Mouse (Mus musculus) cerebellum, adult 8-10 months (tissue): ENCODE measurements at regions not wholly inside any gene's neighbourhood (a gene's known extent, or its start where the extent isn't known, plus 50 kb on each side); places are given as distances from the start of the nearest gene placed in this dataset.

Source experiments
- DNase-seq: peaks from one replicate; pipeline ENCODE4 v3.0.0; 2022

DNA sequence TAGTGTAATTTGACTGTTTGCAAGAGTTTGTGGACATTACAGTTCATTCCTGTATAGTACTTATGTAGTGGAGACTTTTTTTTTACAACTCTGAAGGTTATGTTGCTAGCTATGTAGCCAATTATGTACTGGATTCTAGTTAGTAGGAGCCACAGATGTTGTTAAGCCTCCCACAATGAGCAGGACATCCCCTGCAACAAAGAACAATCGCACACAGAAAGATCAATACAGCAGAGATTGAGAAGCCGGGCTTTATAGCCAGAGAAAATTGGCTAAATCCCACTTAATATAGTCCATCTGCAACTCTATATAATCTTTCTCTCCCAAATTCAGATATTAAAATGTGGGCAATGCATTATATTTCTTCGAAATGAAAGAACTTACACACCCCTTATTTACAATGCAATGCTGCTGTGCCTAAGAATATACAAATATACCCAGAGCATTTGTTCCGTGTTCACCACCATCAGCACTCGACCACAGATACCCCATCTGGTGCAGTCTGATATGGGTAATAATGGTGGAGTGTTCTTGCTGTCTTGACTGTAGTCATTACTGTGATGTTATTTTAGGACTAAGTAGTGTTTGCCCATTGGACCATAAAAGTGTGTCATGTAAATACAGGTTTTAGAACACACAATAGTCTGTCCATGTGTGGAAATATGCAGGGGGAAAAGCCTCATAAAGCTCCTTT is 1351.9 kb upstream of the Zeb2 start:
- DNase-seq: no peak

DNA sequence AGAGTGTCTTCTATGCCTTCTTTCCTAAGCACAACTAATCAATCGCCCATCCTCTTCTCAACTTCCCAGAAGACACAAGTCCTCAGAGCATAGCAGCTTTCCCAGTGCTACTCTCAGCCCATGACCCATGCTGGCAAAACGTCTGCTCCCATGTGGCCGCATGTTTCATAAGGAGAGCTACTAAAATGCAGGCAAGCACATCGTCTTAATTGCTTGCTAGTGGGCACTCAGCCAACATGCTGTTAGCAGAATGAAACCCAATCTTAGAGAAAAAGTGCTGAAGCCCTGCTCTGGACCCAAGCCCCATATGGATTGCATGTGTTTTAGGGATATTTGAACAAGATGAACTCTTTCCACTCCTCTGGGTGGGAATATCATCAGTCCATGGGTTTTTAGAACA is 1348.2 kb upstream of the Zeb2 start:
- no peak for DNase-seq

DNA sequence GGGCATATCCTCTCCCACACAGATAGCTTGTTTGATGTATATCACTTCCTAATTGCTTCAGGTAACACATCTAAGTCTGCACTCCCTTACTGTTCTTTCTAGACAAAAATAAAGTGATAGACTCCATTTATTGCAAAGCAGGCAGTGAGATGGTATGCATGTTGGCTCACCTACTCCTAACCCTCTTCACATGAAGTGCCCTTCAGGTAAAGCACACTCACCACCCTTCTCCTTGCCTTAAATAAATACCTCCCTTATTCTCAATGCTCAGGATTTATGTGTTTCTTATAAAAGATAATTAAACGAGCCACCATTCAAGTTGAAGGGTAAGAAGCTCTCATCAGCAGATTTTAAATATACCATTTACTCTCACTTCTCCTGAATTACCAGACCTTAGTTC is 1347.7 kb upstream of the Zeb2 start:
- DNase-seq: no peak

DNA sequence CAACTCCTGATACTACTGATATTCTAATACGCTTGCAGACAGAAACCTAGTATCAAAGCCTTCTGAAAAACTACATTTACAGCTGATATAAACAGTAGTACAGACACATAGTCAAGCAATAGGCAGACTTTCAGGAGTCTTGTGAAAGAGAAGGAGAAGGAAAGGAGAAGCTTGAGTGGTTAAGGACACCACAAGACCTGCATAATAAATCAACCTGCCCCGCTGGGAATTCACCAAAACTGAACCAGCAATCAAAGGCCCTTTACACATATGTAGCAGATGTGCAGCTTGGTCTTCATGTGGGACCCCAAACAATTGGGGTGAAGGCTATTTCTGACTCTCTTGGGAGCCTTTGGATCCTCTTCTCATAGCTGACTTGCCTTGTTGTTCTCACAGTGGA is 1345.5 kb upstream of the Zeb2 start:
- DNase-seq: no peak

DNA sequence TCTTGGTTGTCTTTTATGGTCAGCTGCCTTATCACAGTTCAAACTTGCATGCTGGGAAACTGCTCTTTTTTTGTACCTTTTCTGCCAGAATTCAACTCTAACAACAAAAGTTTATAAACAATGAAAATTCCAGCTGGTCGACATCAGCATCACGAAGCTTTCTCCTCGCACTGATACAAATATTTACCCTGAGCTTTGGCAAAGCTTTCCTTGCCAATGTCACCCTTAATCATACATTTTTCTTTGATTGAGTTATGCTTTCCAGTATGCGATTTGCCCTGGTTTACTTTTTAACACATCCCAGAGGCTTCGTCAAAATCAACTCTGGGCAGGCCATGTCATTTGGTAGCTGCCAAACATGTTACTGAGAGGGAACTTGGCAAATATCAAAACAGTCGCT is 1333.5 kb upstream of the Zeb2 start:
- no peak for DNase-seq

DNA sequence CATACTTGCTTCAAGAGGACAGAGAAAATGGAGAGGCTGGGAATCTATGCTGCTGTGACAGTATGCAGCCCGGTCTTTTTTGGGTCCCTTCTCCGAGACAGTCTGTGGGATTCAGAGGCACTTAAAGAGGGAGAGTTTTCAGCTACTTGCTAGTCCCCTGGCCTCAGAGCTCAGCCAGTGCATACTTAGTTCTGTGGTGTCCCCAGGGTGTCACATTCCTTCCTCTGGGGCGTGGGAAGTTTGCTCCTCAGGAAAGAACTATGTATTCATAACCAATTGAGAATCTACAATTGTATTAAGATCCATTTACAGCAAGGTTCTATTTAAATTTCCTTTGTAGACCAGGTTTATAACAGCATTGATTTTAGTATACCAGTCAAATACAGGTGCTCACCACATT is 1328.1 kb upstream of the Zeb2 start:
- no peak for DNase-seq

DNA sequence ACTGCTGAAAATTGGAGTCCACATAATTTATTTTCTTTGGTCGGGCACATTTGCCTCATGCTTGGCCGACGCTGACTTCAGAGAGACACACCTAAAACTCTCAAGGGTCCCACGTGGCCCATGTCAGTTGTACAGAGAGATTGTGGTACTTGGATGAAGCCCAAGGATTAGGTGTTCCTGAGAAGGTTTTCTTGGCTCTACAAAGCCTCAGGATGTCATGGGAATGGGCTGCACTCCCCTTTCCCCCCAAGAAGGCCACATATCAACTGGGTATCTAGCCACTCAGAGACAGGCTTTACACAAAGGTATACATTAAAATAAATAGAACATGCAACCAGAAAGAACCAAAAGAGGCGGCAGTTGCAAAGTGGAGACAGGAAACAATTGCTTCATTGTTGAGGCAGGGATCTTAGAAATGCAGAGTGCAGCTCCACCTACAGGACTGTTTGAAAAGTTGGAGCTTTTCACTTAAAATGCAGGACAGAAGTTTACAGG is 1326.5 kb upstream of the Zeb2 start:
- peak; percentile 3 for DNase-seq

DNA sequence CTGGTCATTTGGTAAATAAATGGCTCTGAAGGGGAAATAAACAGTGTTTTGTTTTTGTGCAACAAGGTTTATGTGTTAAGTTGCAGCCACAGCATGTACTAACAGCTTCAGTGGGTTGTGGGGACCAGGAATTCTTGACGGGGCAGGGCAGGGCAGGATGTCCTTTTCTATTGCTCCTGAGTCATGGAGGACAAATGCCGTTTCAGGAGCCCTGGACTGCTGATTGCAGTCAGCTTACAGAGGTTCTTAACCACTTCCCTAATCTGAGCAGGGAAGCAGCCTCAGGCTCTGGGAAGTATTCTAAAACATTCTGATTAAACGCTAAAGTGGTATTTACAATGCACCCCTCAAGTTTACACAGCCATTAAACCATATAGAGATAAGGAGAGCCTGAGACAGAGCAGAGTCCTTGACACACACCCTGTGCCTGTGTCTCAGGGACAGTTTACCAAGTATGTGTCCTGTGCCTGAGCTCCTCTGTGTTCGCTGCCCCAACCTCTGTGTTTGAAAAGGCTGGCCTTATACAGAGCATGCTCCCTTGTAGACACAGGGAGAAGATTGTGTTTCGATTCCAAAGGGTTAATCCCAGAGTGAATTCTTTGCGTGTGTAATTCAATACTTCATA is 1326.0 kb upstream of the Zeb2 start:
- DNase-seq: no peak

DNA sequence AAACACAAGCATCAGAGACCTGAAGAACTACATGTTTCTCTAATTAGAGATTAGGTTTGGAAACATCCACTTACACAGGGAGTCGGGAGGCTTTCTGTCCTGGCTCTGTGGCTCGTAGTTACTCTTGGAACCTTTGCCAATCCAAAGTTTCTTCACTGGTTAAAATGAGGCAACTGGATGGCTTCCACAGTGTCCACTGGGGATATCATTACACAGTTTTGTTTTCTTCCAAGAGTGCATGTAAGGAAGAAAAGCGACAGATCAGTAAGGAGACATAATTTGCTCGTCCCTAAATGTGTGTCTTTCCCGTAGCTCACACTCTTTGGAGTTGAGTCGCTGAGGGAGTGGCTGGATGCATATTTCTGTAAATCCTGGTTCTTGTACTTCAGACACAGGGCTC is 1325.4 kb upstream of the Zeb2 start:
- no peak for DNase-seq

DNA sequence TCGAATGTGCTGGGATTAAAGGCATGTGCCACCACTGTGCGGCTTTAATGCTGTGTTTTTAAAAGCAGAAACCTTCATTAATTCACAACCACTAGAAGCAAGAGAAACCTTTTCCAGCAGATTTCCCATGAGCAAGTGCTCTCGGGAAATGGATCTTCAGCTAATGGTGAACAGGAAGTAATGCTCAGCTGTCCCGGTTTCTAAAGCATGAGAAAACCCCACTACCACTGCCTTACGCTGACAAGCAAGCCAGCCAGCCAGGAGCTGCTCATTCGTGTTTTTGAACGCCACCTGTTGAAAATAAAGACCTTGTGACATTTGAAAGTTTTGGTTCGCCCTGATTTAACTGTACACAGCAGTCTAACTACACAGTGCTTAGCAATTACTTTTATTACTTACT is 1324.7 kb upstream of the Zeb2 start:
- no peak for DNase-seq

DNA sequence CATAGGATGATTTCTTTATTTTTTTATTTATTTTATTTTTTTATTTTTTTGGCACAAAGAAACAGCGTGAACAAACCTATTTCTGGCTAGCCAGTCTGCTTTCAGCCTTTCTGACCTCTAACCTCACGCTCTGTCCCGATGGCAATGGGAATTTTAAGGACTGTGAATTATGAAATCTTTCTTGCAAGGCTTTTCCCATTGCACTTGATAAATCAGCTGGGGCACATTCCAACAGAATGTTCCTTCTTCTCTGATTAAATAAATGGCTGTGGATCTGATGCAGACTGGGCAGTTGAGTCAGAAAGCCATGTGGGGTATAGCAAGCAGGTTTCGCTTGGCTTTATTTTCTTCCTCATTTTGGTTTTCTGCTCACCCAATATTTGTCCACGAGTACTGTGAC is 1324.2 kb upstream of the Zeb2 start:
- no peak for DNase-seq

DNA sequence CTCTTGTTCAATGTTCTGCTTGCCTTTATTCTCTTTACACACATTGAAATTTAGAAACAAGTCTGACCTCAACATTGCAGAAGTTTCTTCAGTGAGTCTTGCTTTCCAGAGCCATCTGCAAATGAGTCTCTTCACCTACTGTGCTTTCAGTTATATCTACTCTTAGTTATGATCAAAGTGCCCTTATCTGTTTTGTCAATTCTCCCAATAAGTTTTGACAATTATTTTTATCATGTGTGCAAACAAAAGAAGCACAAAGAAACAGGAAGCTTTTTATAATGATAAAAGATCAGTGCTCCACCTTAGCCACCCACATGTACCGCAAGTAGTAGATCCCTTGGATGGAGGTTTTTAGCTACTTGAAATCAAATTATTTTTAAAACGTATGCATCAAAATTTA is 1322.8 kb upstream of the Zeb2 start:
- no peak for DNase-seq

DNA sequence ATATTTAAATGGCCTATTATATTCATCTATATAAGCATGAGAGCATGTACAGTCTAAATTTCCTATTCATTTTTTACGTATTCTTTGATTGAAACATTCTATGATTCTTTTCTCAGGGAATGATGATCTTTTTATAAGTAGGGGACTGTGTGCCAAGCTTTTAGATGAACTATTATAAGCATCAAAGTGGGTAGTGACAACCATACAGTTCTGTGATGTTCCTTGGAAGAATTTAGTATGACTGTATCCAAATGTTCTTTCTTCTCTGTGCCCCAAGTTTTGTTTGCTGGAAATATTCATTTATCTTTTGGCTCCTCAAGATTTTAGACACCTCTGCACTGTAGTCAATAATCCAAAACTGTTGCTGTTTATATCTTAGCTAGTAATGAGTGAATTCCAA is 1301.1 kb upstream of the Zeb2 start:
- no peak for DNase-seq

DNA sequence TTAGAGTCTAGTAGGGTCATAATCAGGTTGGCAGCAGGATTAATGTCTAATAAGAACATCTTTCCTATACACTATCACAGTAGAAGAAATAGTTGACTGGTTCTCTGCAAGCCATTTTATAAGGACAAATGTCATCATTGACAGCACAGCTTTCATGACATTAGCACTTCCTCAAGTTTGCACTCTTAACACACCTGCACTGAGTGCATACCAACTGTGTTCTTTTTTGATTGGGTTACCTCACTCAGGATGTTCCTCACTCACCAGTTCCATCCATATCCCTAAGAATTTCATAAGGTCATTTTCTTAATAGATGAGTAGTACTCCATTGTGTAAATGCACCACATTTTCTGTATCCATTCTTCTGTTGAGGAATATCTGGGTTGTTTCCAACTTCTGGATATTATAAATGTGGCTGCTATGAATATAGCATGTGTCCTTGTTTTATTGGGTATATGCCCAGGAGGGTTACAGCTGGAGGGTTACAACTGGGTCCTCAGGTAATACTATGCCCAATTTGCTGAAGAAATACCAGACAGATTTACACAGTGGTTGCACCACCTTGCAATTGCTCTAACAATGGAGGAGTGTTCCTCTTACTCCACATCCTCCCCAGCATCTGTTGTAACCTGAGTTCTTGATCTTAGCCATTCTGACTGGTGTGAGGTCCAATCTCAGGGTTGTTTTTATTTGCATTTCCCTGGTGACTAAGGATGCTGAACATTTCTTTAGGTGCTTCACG is 1285.3 kb upstream of the Zeb2 start:
- no peak for DNase-seq

DNA sequence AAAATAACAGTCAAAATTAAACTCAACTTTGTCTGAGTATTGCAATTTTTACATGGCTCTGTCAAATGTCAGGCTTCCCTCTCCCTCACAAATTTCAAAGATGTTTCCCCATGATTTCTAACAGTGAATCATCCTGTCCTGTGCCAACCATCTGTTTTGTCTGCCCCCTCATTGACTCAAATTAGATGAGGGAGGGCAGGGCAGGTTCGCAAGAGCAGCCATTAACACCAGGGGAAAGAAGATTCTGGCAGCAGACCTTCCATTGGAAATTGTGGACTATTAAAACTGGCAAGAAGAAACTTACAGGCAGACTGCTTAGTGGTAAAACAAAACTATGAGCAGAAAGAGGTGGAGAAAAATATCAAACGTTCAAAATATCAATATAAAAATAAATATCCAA is 1277.0 kb upstream of the Zeb2 start:
- no peak for DNase-seq

DNA sequence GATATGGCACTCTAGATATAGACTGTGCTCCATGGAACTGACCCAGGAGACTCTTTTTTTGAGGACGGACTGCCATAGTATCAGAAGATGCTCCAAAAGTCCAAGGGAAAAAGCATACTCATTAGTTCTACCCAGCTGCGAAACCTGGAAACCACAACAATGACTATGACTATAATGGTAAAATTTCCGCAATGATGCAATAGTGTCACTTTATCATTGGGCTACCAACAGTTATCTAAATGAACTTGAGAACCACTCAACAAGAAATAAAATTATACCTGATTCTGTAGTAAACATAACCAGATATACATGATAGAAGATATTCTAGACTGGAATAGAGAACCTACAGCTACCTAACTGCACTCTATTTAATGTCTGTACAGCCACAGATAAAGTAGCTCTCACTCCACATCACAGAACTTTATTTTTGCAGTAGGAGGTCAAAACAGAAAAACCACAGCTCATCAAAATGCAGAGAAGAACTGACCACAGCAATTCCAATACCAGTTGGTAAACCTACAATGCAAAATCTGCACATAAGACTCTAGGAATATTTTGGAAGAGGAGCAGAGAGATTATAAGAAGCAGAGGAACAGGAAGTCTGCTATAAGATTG is 1255.8 kb upstream of the Zeb2 start:
- no peak for DNase-seq

DNA sequence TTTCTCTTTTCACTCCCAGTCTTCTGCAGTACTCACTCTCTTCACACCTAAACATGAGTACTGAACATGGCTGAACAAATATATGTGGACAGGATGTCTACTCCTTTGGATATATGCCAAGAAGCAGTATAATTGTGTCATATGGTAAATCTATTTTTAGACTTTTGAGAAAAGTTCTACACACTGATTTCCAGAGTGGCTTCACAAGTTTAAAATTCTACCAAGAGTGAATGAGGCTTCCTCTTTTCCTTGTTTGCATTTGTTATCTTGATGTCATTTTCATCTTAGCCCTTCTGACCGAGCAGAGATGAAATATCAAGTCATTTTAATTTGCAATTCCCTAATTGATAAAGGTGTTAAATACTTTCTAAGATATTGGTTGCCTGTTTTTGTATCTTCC is 1254.6 kb upstream of the Zeb2 start:
- DNase-seq: no peak

DNA sequence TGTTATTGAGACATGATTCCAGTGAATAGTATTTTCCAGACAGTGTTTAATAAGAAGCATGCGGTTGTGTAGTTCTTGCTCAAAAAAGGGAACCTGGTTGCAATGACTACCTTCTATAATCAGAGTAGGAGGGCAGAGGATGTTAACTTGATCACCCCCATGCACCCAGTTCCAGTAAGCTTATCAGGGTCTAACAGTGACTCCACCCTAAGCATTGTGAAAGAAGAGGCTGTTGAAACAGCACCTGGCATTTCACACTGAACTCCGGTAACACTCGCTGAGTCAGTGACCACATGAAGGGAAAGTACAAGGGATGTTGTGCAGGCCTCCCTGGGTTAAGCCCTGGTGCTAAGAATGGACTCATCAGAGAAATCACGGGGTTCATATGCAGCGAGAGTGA is 1253.8 kb upstream of the Zeb2 start:
- DNase-seq: no peak

DNA sequence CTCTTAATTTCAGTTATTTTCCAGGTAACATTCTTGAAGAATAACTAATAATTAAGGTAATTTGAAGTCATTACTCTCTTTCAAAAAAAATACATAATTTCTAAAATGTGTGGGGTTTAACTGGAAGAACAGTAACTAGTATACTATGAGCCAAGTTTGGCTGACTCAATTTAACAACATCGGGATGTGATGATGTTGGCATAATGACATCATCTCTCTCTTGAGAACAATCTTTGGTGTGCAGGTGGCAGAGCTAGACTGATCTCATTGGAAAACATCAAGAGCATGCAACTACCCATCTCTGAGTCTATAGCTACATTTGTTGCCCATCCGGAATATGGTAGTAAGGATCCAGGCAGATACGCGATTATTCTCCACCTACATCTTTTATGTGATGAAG is 1251.7 kb upstream of the Zeb2 start:
- DNase-seq: no peak

DNA sequence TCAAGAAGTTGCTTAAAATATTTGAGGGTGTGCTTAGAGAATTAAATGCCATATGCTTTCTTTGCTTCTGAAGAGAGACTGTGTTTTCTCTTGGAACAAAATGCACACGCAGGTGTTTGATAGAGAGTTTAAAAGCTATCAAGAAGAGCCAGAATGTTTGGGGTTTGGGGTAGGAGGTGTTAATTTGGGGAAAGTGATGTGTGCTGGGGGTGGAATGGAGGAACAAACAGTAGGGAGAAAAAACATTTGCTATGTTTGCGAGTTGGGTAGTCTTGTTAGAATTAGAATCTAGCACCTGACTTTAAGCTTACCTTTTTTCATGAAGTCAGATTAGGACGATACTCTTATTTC is 1248.9 kb upstream of the Zeb2 start:
- no peak for DNase-seq

DNA sequence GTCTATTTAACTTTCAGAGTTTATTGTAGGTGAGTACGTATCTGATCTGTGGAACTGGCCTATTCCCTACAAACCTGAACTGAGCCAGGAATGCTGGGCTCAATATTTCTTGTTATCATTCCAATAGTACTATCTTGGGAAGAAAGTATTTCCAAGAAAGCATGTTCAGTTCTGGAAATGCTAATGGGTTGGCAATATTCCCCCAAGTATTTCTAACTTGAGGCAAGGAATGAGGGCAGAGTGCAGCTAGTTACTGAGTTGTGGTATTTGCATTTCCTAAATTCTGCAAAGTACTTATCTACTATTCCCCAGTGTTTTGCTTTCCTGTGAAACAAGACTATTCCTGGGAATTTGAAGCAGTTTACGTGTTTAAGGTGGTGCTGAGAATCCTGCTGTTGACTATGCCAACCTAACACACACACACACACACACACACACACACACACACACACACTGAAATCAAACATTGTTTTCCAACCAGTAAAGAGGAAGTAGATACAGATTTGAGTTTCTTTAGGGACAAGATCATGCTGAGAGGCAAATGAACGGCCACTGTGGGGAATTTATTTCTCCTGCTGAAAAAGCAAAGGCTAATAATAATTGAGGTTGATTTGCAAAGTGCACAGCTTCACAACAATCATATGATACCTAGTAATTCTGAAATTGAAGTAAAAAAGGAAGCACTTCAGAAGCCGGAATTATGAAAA is 1248.4 kb upstream of the Zeb2 start:
- DNase-seq: no peak

DNA sequence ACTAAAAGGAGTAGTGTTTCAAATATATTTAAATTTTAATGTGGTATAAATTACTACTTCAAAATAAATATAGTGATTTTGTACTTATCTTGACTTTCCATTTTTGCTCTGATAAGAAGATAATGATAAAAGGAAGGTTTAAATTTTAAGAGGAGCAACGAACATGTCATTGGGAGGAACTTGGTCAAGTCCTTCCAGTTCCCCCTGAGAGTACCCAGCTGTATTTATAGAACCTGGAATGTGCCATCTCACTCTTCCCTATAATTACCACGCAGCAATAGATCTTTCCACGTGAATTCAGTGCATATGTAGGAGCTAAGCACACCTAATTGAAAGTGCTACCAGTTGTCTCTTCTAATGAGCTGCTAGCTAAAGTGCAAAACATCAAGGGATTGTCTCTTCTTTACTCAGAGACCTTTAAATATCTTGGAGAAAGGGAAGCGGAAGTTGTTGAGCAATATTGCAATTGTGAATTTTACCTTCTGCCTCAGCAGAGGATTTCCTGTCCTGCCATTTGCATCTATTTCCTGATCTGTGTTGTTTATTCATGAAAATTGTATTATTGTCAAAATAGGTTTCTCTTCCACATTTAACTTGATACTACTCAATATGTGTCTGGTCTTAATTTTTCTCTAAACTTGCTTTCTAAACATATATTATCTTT is 1243.0 kb upstream of the Zeb2 start:
- DNase-seq: no peak

DNA sequence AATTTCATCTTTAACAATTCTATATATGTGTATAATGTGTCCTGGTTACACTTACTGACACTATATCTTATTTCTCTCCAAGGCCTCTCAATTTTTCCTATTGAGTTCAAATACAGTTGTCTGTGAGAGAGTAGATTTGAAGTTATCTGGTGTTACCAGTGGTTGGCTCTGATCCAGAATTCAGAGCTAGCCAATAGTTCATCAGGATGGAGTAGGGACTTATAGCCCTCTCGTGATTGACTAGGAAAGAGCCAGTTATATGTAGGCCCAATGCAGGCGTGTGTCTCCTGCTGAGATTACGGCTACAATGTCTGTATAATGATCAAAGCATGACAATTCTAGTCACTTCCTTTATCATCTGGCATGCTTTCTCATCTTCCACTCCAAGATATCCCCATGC is 1241.0 kb upstream of the Zeb2 start:
- DNase-seq: no peak
